Mouse (Mus musculus): ENCODE data around the gene Ndufaf3.

The Ndufaf3 gene

DNA sequence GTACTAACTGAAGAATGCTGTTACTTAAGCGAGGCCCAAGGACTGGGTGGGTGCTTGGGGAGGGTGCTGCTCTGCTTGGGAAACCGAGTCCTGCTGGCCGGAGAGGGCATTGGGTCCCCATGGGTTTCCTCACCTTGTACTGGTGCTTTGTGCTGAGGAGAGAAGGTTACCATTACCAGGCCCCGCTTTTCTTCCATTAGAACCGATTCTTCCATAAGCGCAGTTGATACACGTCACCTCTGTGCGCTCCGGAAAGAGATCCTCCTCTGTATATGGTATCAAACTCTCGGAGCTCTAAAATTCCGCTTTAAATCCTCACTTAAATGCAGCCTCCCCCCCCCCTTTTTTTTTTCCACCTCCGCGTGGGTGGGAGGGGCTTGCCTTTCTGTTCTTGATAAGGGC, 49.3 kb downstream of the Ndufaf3 start:
- no peak for DNase-seq (ENCODE audit: low spot score in 2 of 2)

DNA sequence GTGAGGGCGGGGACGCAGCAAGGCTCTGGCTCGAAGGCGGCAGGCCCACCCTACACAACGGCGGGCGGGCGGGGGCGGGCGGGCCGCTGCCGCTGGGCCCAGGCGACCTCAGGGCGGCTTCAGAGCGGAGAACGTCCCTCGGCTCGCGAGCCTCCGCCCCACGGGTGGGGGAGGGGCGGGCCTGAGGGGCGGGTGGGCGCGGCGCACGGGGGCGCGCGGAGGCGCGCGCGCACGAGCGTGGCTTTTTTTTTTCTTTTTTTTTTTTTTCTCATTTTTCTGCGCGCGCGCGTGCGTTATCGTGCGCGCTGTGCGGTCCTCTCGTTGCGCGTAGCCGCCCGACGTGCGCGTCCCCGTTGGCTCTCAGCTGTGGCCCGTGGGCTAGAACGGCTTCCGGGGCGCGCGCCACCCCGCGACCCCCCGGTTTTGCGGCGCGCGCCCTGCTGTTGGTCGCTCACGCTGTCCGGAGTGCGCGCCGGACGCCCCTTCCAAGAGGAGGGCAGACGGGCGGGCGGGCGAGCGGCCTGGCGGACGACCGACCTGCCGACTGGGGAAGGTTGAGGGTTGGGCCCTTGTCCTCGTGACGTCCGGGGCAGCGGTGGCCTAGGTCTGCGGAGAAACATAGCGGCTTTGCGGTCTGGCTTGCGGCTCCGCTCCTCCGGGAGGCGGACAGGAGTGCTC, 49.8 kb downstream of the Ndufaf3 start:
- peak; percentile 79 to 83 for DNase-seq (ENCODE audit: low spot score in 2 of 2)

DNA sequence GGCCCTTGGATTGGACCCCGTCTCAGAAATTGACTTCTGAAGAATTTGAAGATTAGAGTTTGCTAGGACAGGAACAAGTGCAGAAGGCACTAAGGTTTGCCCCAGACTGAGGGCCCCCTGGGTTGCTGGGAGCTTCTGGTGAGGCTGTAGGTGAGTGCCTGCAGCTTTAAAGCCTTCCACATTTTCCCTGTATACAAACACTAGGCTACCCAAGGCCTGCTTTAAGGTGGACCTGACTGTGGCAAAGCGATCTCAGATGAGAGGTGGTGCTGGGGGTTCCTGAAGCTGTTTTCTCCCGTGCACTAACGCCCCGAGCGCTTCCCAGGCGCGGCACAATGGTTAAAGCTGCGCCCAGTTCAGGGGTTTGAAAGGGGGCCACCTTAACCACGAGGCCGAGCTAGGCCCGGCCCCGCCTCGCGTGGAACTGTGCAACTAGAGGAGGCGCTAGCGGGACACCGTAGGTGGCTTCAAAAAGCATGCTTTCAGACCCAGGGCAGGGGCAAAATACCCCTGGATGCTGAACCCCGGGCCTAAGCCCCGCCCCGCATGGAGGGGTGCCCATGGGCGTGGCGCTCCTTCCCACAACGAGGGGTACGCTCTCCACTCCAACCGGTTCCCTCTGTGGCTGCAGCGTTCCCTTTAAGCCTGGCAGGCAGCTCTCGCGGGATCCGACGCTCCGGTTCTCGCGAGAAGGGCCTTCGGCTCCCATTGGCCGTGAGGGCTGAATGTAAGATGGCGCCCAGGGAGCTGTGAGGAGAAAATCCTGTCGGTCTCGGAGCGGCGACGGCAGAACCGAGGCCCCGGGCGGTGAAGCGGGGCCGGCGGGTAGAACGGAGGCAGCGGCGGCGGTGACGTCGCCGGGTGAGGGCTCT, 50.6 kb downstream of the Ndufaf3 start, which contains the start of gene Qrich1:
Gene Qrich1, plus strand, starts transcription at position 427 of the 872 bp plus-strand sequence.
- peak; percentile 91 to 93 for DNase-seq (ENCODE audit: low spot score in 2 of 2)

All from urinary bladder, postnatal 4 days (tissue).